Mouse (Mus musculus) intestine, embryonic 16.5 days (tissue): Measurements from ENCODE around the gene Nek3. TPM values are rescaled to one million over a fixed set of nuclear protein-coding genes. Genes with fewer than 3 reads are reported as not detected.

Source experiments
- polyA plus RNA-seq: library from polyadenylated mRNA; unstranded; fragments of >200 nt; fragmentation: Nextera tagmentation; extraction: Ambion mirVana; gene quantifications from 2 replicates; pipeline ENCODE4 v1.2.1, GENCODE M21; 2015

The Nek3 gene
- polyA plus RNA-seq, 1 experiment from 2014 or later, result 4.6 TPM

Other genes starting within 250 kb of the Nek3 start
- not detected in 2 replicates for gene Defb15, start 233.7 kb downstream of the Nek3 start, polyA plus RNA-seq
- not detected in 2 replicates for gene Defb35, start 228.1 kb downstream of the Nek3 start, polyA plus RNA-seq
- not detected in 2 replicates for gene Defb13, start 219.7 kb downstream of the Nek3 start, polyA plus RNA-seq
- gene Fam90a1a, start 207.7 kb downstream of the Nek3 start, polyA plus RNA-seq, result not detected in 2 replicates
- not detected in 2 replicates for gene Ccdc70, start 196.7 kb downstream of the Nek3 start, polyA plus RNA-seq
- 4.7 and 5.1 TPM in 2 replicates for gene Atp7b, start 106.1 kb downstream of the Nek3 start, polyA plus RNA-seq
- 28.7 and 30.4 TPM in 2 replicates for gene Alg11, start 105.7 kb downstream of the Nek3 start, polyA plus RNA-seq
- 0.20 and 0.55 TPM in 2 replicates for gene Nek5, start 41.4 kb downstream of the Nek3 start, polyA plus RNA-seq
- gene Ckap2, start 19.4 kb upstream of the Nek3 start, polyA plus RNA-seq, result 27.9 and 33.0 TPM in 2 replicates
- gene Vps36, start 26.4 kb upstream of the Nek3 start, polyA plus RNA-seq, result 28.9 and 34.0 TPM in 2 replicates
- gene Thsd1, start 60.9 kb upstream of the Nek3 start, polyA plus RNA-seq, result 7.2 and 7.8 TPM in 2 replicates
- gene Tpte, start 117.0 kb upstream of the Nek3 start, polyA plus RNA-seq, result 0.05 TPM in 1 of 2 replicates, not detected in the other
- 129 and 148 TPM in 2 replicates for gene Slc25a15, start 232.2 kb upstream of the Nek3 start, polyA plus RNA-seq
- gene Mrps31, start 244.9 kb upstream of the Nek3 start, polyA plus RNA-seq, result 73.0 and 78.7 TPM in 2 replicates